Comparison of ENCODE assay signal across 7 mouse cellular contexts in genomic region chr11:80208860-80209800, GRCm38 (mm10). TPM values are rescaled to one million over a fixed set of nuclear protein-coding genes. Genes with fewer than 3 reads are reported as not detected.
DNase-seq lines count a peak whose midpoint lies in the region; ATAC-seq and TF ChIP-seq lines count a peak whose summit lies in the region.

TSS of gene Rhot1 (plus strand) at chr11:80209019.

- H3K4me1 ChIP-seq in embryonic facial prominence, embryonic 12.5 days: peaks cover 8% of the 10 kb centered on the region
- H3K4me1 ChIP-seq in kidney, adult 2 months (ENCODE audit: control insufficient read depth, insufficient read depth, low read length): peaks cover 8% of the 10 kb centered on the region
- H3K4me1 ChIP-seq in limb, embryonic 12.5 days (replicated peaks): peaks cover 9% of the 10 kb centered on the region
- peaks cover 18% of the 10 kb centered on the region for H3K4me1 ChIP-seq in midbrain, embryonic 15.5 days
- H3K4me1 ChIP-seq in spleen, adult 2 months (ENCODE audit: control insufficient read depth, insufficient read depth, insufficient read length): peaks cover 5% of the 10 kb centered on the region; the same call in 1 of the 2 replicates

- DNase-seq in adrenal gland, postnatal 25 days: peak; percentile 97
- DNase-seq in heart, adult 18-20 months: peak; percentile 97 to 99
- peak; percentile 98 for DNase-seq in kidney, adult 2 months
- DNase-seq in spleen, adult 2 months (ENCODE audit: low read depth in 1 of 2, low spot score in 2 of 2): peak; percentile 84 to 94

- under 1% methylated on average over 78 of the region's 78 CpGs for WGBS in embryonic facial prominence, embryonic 12.5 days
- under 1% methylated on average over 78 of the region's 78 CpGs for WGBS in kidney, adult 2 months
- WGBS in limb, embryonic 12.5 days: under 1% methylated on average over 75 of the region's 78 CpGs
- WGBS in midbrain, embryonic 15.5 days: under 1% methylated on average over 70 of the region's 78 CpGs
- WGBS in spleen, adult 2 months: under 1% methylated on average over 78 of the region's 78 CpGs

- no peaks in the 10 kb centered on the region for H3K9me3 ChIP-seq in embryonic facial prominence, embryonic 12.5 days
- no peaks in the 10 kb centered on the region for H3K9me3 ChIP-seq in limb, embryonic 12.5 days
- H3K9me3 ChIP-seq in midbrain, embryonic 15.5 days: no peaks in the 10 kb centered on the region

- no peaks in the 10 kb centered on the region for H3K27me3 ChIP-seq in embryonic facial prominence, embryonic 12.5 days
- H3K27me3 ChIP-seq in kidney, adult 2 months (replicated peaks; ENCODE audit: control insufficient read depth, insufficient read depth, low read length): no peaks in the 10 kb centered on the region
- no peaks in the 10 kb centered on the region for H3K27me3 ChIP-seq in limb, embryonic 12.5 days
- H3K27me3 ChIP-seq in midbrain, embryonic 15.5 days (replicated peaks): no peaks in the 10 kb centered on the region
- H3K27me3 ChIP-seq in spleen, adult 2 months (ENCODE audit: control insufficient read depth, insufficient read depth, low read length): no peaks in the 10 kb centered on the region

- TF ChIP-seq POLR2A in kidney, adult 2 months (IDR thresholded peaks at IDR 0.05; ENCODE audit: low read depth, low read length): peak; percentile 17
- TF ChIP-seq POLR2A in spleen, adult 2 months (IDR thresholded peaks at IDR 0.05; ENCODE audit: low read depth, low read length): peak; percentile 68

- peak within 1 kb of the TSS; percentile 91 for H3K27ac ChIP-seq in embryonic facial prominence, embryonic 12.5 days
- peak within 1 kb of the TSS; percentile 97 for H3K27ac ChIP-seq in kidney, adult 2 months (ENCODE audit: insufficient read depth, low read depth, low read length)
- H3K27ac ChIP-seq in limb, embryonic 12.5 days: peak within 1 kb of the TSS; percentile 94
- H3K27ac ChIP-seq in midbrain, embryonic 15.5 days: peak within 1 kb of the TSS; percentile 94
- peak within 1 kb of the TSS; percentile 81 for H3K27ac ChIP-seq in spleen, adult 2 months (ENCODE audit: insufficient read depth, low read length)

- ATAC-seq in embryonic facial prominence, embryonic 12.5 days (ENCODE audit: insufficient number of reproducible peaks, insufficient read depth, low FRiP score, low TSS enrichment): peak; percentile 88
- peak; percentile 90 for ATAC-seq in limb, embryonic 12.5 days (ENCODE audit: insufficient number of reproducible peaks, insufficient read depth, low FRiP score, low TSS enrichment, low read depth)
- ATAC-seq in midbrain, embryonic 15.5 days (replicated peaks): peak; percentile 95

- peak within 1 kb of the TSS; percentile 88 for H3K9ac ChIP-seq in embryonic facial prominence, embryonic 12.5 days
- peak within 1 kb of the TSS; percentile 92 for H3K9ac ChIP-seq in limb, embryonic 12.5 days (replicated peaks)
- peak within 1 kb of the TSS; percentile 99 for H3K9ac ChIP-seq in midbrain, embryonic 15.5 days

- H3K4me3 ChIP-seq in embryonic facial prominence, embryonic 12.5 days: peak within 1 kb of the TSS; percentile 78
- H3K4me3 ChIP-seq in kidney, adult 2 months (ENCODE audit: insufficient read depth, low read depth, low read length): peak within 1 kb of the TSS; percentile 100
- peak within 1 kb of the TSS; percentile 94 for H3K4me3 ChIP-seq in limb, embryonic 12.5 days (replicated peaks)
- peak within 1 kb of the TSS; percentile 79 for H3K4me3 ChIP-seq in midbrain, embryonic 15.5 days
- H3K4me3 ChIP-seq in spleen, adult 2 months (ENCODE audit: extremely low read depth, insufficient read depth, insufficient read length): peak within 1 kb of the TSS; percentile 97

- H3K36me3 ChIP-seq in embryonic facial prominence, embryonic 12.5 days: 0 out of 2 replicates have a peak, but pooled peaks cover 9% of the 10 kb centered on the region
- H3K36me3 ChIP-seq in kidney, adult 2 months (ENCODE audit: control insufficient read depth, insufficient read depth, low read length): no peaks in the 10 kb centered on the region
- H3K36me3 ChIP-seq in limb, embryonic 12.5 days: peaks cover 14% of the 10 kb centered on the region
- 0 out of 2 replicates have a peak, but pooled peaks cover 3% of the 10 kb centered on the region for H3K36me3 ChIP-seq in midbrain, embryonic 15.5 days (replicated peaks)
- H3K36me3 ChIP-seq in spleen, adult 2 months (ENCODE audit: control insufficient read depth, insufficient read depth, low read length): no peaks in the 10 kb centered on the region

- TF ChIP-seq CTCF in kidney, adult 2 months (conservative IDR thresholded peaks at IDR 0.05; ENCODE audit: insufficient read depth, insufficient read length, low read depth, low read length): peak; percentile 88
- peak; percentile 93 for TF ChIP-seq CTCF in spleen, adult 2 months (IDR thresholded peaks at IDR 0.05; ENCODE audit: extremely low read depth, insufficient read depth, insufficient read length, insufficient replicate concordance)

- H3K4me2 ChIP-seq in embryonic facial prominence, embryonic 12.5 days (replicated peaks): peak within 1 kb of the TSS; percentile 49
- peak within 1 kb of the TSS; percentile 60 for H3K4me2 ChIP-seq in limb, embryonic 12.5 days
- peak within 1 kb of the TSS; percentile 55 for H3K4me2 ChIP-seq in midbrain, embryonic 15.5 days

RNA-seq across cellular contexts. Expression of gene Rhot1, which starts in this region (rescaled TPM):
- 85.9 and 92.5 TPM in 2 replicates for total RNA-seq in adrenal gland, postnatal 25 days (2021)
- 64.6 and 65.4 TPM in 2 replicates for polyA plus RNA-seq in embryonic facial prominence, embryonic 12.5 days (2016; fragmentation: Nextera tagmentation; extraction: Ambion mirVana)
- total RNA-seq in heart, adult 18-20 months (2021): 10 to 100 TPM; 59.0 to 64.3 TPM
- polyA plus RNA-seq in kidney, adult 2 months (2012; rRNA removed): 13.7 and 18.3 TPM in 2 replicates
- polyA plus RNA-seq in limb, embryonic 12.5 days (2016; fragmentation: Nextera tagmentation; extraction: Ambion mirVana): 58.2 and 59.5 TPM in 2 replicates
- polyA plus RNA-seq in midbrain, embryonic 15.5 days (2015; fragmentation: Nextera tagmentation; extraction: Ambion mirVana): 72.7 and 74.7 TPM in 2 replicates
- polyA plus RNA-seq in spleen, adult 2 months (2012; rRNA removed): 4.0 and 5.4 TPM in 2 replicates

Comparison
In these comparisons a context has a peak if more than half of its experiments do, and no peak if none do; other contexts are left out.
1. Peak in every context shown above with its lines: DNase-seq, ATAC-seq, H3K4me3 ChIP-seq and H3K27ac ChIP-seq.